Mouse (Mus musculus) ES-Bruce4 (cell line): Measurements from ENCODE around the gene Pigl. TPM values are rescaled to one million over a fixed set of nuclear protein-coding genes. Genes with fewer than 3 reads are reported as not detected.
A peak's percentile ranks its signal among the peaks of the same experiment; 100 is the strongest.

Source experiments
- H3K27ac ChIP-seq: 2 replicates; pipeline ENCODE4 v1.5.1; 2012; ENCODE audit warnings: low read length, inconsistent platforms; ENCODE audit not compliant: insufficient read depth
- H3K27me3 ChIP-seq: 2 replicates; pipeline ENCODE4 v1.6.1; 2012; ENCODE audit warnings: mild to moderate bottlenecking, low read length, inconsistent platforms; ENCODE audit not compliant: control insufficient read depth, poor library complexity, insufficient read depth, severe bottlenecking
- H3K36me3 ChIP-seq: 2 replicates; pipeline ENCODE4 v1.6.1; 2012; ENCODE audit warnings: inconsistent platforms, mild to moderate bottlenecking, low read length, moderate library complexity; ENCODE audit not compliant: control insufficient read depth, poor library complexity, insufficient read depth, severe bottlenecking
- H3K4me1 ChIP-seq: one replicate; pipeline ENCODE4 v1.8.1; 2011; ENCODE audit warnings: low read length; ENCODE audit not compliant: control insufficient read depth, insufficient read depth
- H3K4me3 ChIP-seq: 2 replicates; pipeline ENCODE4 v1.5.1; 2011; ENCODE audit warnings: low read depth, mild to moderate bottlenecking, low read length
- H3K9ac ChIP-seq: 2 replicates; pipeline ENCODE4 v1.6.1; 2012; ENCODE audit warnings: low read depth, mild to moderate bottlenecking, inconsistent platforms; ENCODE audit not compliant: poor library complexity, severe bottlenecking
- H3K9me3 ChIP-seq: replicated peaks from 2 replicates; pipeline ENCODE4 v1.6.1; 2012; ENCODE audit warnings: mild to moderate bottlenecking, low read length, inconsistent platforms; ENCODE audit not compliant: control insufficient read depth, poor library complexity, insufficient read depth, severe bottlenecking
- CTCF ChIP-seq: IDR thresholded peaks from one replicate; pipeline ENCODE4 v1.8.1; 2011; ENCODE audit warnings: low read depth, low read length
- EP300 ChIP-seq: IDR thresholded peaks from 2 replicates; pipeline ENCODE4 v1.6.1; 2011; ENCODE audit warnings: low read depth, low read length; ENCODE audit not compliant: insufficient read depth
- POLR2A ChIP-seq: IDR thresholded peaks from one replicate; pipeline ENCODE4 v1.8.1; 2011; ENCODE audit warnings: low read length; ENCODE audit not compliant: insufficient read depth
- polyA plus RNA-seq: library from polyadenylated mRNA; stranded (reverse); fragments of >200 nt; gene quantifications from 2 replicates; pipeline ENCODE4 v1.2.4, GENCODE M21; 2011; ENCODE audit warnings: low read depth; ENCODE audit not compliant: missing spikeins, insufficient read depth, insufficient read length

The Pigl gene
- polyA plus RNA-seq, 1 experiment, result 14.1 TPM

DNA sequence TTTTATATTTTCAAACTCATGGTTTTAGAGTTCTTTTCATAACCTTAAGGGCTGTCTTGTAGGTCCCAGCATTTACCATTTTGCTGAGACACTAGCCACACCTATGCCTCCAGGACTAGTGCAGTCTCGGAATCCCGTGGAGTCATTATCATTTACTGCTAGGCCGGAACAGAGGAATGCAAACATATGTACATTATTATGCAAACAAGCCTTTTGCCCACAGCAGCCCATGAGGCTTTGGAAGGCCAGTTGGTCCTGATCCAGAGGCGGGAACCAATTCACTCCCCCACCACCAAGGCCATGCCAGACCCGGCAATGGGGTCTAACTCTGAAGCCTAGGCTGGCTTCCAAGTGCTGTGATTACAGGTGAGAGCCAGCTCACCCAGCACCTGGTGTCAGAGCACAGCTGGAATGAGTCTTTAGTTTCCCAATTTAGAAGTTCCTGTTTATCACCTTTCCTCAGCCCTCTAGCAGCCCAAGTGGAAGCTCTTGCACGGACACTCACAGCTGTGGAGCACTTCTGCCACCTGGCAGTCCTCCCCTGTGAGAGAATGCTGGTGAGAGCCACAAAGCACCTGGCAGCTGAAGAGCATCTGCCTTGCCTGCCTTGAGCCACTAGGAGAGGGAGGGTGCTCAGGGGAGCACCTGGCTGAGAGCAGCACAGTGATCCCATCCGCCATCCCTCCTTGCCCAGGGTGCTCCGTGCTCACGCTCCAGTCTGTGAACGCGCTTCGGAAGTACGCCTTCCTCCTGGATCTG is 53.4 kb downstream of the Pigl start:
- peak overlapping the region; percentile 66 for H3K4me3 ChIP-seq
- TF ChIP-seq CTCF (no peak), EP300 (peak; percentile 98)
- peaks cover 5% of the 10 kb centered on the region for H3K4me1 ChIP-seq
- H3K27me3 ChIP-seq, result no peaks in the 10 kb centered on the region
- H3K9ac ChIP-seq, result peak overlapping the region; percentile 61
- peaks cover 6% of the 10 kb centered on the region; the same call in 1 of the 2 replicates for H3K36me3 ChIP-seq
- H3K9me3 ChIP-seq, result peaks cover 24% of the 10 kb centered on the region
- H3K27ac ChIP-seq, result peak overlapping the region; percentile 100

DNA sequence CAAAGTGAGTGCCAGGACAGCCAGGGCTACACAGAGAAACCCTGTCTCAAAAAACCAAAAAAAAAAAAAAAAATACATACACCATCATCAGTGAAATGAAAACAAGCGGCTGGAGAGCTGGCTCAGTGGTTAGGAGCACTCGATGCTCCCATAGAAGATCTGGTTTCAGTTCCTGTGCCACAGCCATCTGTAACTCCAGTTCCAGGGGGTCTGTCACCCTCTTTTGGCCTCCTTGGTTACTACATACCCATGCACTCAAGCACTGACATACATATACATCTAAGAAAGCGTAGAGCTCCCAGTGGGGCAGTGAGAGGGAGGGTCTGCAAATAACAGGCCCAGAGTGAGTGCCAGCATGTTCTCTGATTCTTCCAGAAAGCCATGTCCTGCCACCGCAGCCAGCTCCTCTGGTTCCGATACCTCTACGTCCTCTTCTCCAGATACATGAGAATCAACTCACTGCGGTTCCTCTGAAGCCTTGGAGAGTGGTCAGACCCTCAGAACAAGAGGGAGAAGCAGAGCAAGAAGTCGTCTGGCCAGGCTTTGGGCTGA is 54.3 kb downstream of the Pigl start:
- Histone ChIP-seq H3K9ac (peak overlapping the region; percentile 61), H3K27me3 (no peaks in the 10 kb centered on the region), H3K4me3 (peak overlapping the region; percentile 66), H3K36me3 (no peaks in the 10 kb centered on the region), H3K9me3 (peaks cover 14% of the 10 kb centered on the region), H3K4me1 (peaks cover 5% of the 10 kb centered on the region), H3K27ac (peak overlapping the region; percentile 100)
- no peak for TF ChIP-seq CTCF
- no peak for TF ChIP-seq POLR2A
- no peak for TF ChIP-seq EP300

DNA sequence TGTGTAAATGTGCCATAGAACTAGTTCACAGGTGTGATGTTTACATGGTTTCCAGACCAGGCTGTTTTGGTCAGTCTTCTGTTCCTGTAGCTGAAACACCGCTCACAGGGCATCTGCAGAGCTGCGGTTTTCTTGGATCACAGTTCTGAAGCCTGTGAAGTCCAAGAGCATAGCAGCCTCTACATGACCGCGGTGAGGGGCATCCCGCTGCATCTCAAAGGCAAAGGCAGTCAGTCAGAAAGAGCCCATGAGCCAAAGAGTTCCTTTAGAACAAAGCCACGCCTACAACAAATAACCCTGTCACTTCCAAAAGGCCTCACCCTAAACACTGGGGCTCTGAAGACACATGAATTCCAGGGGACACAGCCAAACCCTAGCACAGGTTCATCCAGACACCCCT is 55.1 kb downstream of the Pigl start:
- H3K4me1 ChIP-seq, result peaks cover 5% of the 10 kb centered on the region
- peak overlapping the region; percentile 34 for H3K4me3 ChIP-seq
- no peak for TF ChIP-seq POLR2A
- TF ChIP-seq EP300, result no peak
- TF ChIP-seq CTCF, result no peak
- peaks cover 10% of the 10 kb centered on the region for H3K9me3 ChIP-seq
- no peaks in the 10 kb centered on the region for H3K36me3 ChIP-seq
- peak overlapping the region; percentile 61 for H3K9ac ChIP-seq
- H3K27ac ChIP-seq, result peak overlapping the region; percentile 100
- H3K27me3 ChIP-seq, result no peaks in the 10 kb centered on the region

DNA sequence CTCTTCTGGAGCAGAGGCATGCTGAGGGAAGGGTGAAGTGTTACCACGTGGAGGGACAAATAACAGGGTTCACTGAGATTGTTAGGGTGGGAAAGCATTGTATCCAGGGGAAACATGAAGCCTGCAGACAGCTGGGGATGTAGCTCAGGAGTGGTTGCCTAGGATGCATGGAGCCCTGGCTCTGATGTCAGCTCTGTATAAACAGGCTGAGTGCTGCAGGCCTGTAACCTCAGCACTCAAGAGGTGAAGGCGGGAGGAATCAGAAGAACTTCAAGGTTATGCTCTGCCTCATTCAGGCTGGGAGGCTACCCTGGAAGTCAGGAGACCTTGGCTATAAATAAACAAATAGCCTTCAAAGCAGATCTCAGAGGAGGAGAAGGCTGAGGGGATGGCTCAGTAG is 60.7 kb downstream of the Pigl start:
- H3K27ac ChIP-seq, result peak overlapping the region; percentile 33
- no peak overlapping the region for H3K4me3 ChIP-seq
- TF ChIP-seq CTCF (no peak), POLR2A (no peak), EP300 (no peak)
- H3K36me3 ChIP-seq, result peaks cover under 1% of the 10 kb centered on the region; the same call in 1 of the 2 replicates
- H3K4me1 ChIP-seq, result peaks cover 2% of the 10 kb centered on the region
- no peaks in the 10 kb centered on the region for H3K9me3 ChIP-seq
- no peak overlapping the region for H3K9ac ChIP-seq
- H3K27me3 ChIP-seq, result no peaks in the 10 kb centered on the region

DNA sequence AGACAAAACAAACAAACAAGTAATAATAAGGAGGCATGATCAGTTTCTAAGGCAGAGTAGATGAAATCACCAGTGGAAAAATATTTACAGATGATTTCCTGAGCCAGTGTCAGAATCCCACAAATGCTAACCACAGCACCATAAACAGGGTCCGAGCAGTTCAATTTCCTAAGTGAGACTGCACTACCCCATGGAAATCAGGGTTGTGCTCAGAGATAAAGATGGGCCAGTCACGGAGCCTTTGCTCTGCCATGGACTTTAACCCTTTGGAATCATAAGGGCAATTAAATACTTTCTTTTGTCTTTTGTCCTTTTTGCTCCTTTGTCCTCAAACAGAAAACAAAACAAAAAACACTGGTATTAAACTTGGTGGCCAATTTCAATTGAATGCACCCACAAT is 64.0 kb downstream of the Pigl start:
- H3K4me1 ChIP-seq, result peaks cover 2% of the 10 kb centered on the region
- H3K9me3 ChIP-seq, result no peaks in the 10 kb centered on the region
- no peak for TF ChIP-seq CTCF
- no peak for TF ChIP-seq EP300
- TF ChIP-seq POLR2A, result no peak
- H3K9ac ChIP-seq, result no peak overlapping the region
- H3K27ac ChIP-seq, result no peak overlapping the region
- no peaks in the 10 kb centered on the region for H3K27me3 ChIP-seq
- H3K36me3 ChIP-seq, result peaks cover 4% of the 10 kb centered on the region; the same call in 1 of the 2 replicates
- H3K4me3 ChIP-seq, result no peak overlapping the region

DNA sequence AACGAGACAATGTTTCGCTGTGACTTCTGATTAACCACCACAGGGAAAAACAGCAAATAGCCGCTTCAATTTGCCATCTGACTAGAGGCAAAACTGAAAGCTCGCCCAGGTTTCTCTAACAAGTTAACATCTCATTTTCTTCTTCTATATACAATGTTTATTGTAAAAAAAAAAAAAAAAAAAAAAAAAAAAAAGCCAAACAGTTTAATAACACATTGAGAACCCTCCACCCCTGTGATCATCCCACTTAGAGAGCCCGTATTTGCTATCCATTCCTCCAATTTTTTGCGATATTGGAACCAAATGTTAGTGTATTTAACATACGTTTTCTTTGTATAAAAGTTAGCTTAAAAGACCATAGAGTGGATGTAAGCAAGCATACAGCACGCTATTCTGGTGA is 78.8 kb downstream of the Pigl start:
- Histone ChIP-seq H3K4me1 (peaks cover 1% of the 10 kb centered on the region), H3K27me3 (no peaks in the 10 kb centered on the region), H3K9me3 (no peaks in the 10 kb centered on the region), H3K9ac (0 out of 2 replicates have a peak overlapping the region, but pooled peaks have one; percentile 27), H3K4me3 (no peak overlapping the region), H3K36me3 (peaks cover 28% of the 10 kb centered on the region), H3K27ac (no peak overlapping the region)
- TF ChIP-seq EP300, result no peak
- TF ChIP-seq POLR2A, result no peak
- TF ChIP-seq CTCF, result no peak
